Mouse (Mus musculus) limb, embryonic 12.5 days (tissue): Measurements from ENCODE around the gene Pcyox1. TPM values are rescaled to one million over a fixed set of nuclear protein-coding genes. Genes with fewer than 3 reads are reported as not detected.
"Not testable (repeated sequence)": the region's sequence is repeated elsewhere in the genome, so short reads cannot be mapped to it uniquely, and the experiment has no call there.

Experiments used
- ATAC-seq: fragments of 200-750 bp; cut with Nextera tagmentation; 2 replicates; pipeline ENCODE4 v1.8.0; 2017; ENCODE audit warnings: low read depth, moderate TSS enrichment; ENCODE audit not compliant: insufficient number of reproducible peaks, insufficient read depth, low FRiP score, low TSS enrichment
- H3K27ac ChIP-seq: fragments of 300-500 bp; sonication (generic); 2 replicates; pipeline ENCODE4 v1.5.1; 2016; ENCODE audit warnings: mild to moderate bottlenecking, moderate library complexity
- H3K27me3 ChIP-seq: fragments of 300-500 bp; sonication (generic); 2 replicates; pipeline ENCODE4 v1.6.1; 2016; ENCODE audit warnings: mild to moderate bottlenecking, moderate library complexity
- H3K36me3 ChIP-seq: fragments of 300-500 bp; sonication (generic); 2 replicates; pipeline ENCODE4 v1.6.1; 2016; ENCODE audit warnings: mild to moderate bottlenecking, moderate library complexity
- H3K4me1 ChIP-seq: fragments of 300-500 bp; sonication (generic); replicated peaks from 2 replicates; pipeline ENCODE4 v1.6.1; 2016
- H3K4me2 ChIP-seq: fragments of 300-500 bp; sonication (generic); 2 replicates; pipeline ENCODE4 v1.6.1; 2016; ENCODE audit warnings: mild to moderate bottlenecking, moderate library complexity
- H3K4me3 ChIP-seq: fragments of 300-500 bp; sonication (generic); replicated peaks from 2 replicates; pipeline ENCODE4 v1.5.1; 2016; ENCODE audit warnings: mild to moderate bottlenecking
- H3K9ac ChIP-seq: fragments of 300-500 bp; sonication (generic); replicated peaks from 2 replicates; pipeline ENCODE4 v1.6.1; 2016; ENCODE audit warnings: mild to moderate bottlenecking, moderate library complexity
- H3K9me3 ChIP-seq: fragments of 300-500 bp; sonication (generic); 2 replicates; pipeline ENCODE4 v1.6.1; 2016; ENCODE audit warnings: mild to moderate bottlenecking, moderate library complexity
- WGBS: fragments of 180-500 bp; shearing (Covaris S2); methylation state at CpG from one replicate; pipeline ENCODE4 v1.1.7; 2016; 5-methylcytosine and 5-hydroxymethylcytosine counted together
- polyA plus RNA-seq: library from polyadenylated mRNA; unstranded; fragments of >200 nt; fragmentation: Nextera tagmentation; extraction: Ambion mirVana; gene quantifications from 2 replicates; pipeline ENCODE4 v1.2.1, GENCODE M21; 2016

The Pcyox1 gene
- polyA plus RNA-seq, 1 experiment from 2014 or later: 76.4 TPM

GRCm38 (mm10) chr6:86382551-86382950 is 14.4 kb downstream of the Pcyox1 start:
- H3K27me3 ChIP-seq: no peaks in the 10 kb centered on the region
- H3K9me3 ChIP-seq: no peaks in the 10 kb centered on the region
- 0 out of 2 replicates have a peak, but pooled peaks cover 2% of the 10 kb centered on the region for H3K4me1 ChIP-seq
- H3K9ac ChIP-seq: no peak overlapping the region
- no peak overlapping the region for H3K4me2 ChIP-seq
- no peak overlapping the region for H3K4me3 ChIP-seq
- H3K27ac ChIP-seq: no peak overlapping the region
- H3K36me3 ChIP-seq: peaks cover 51% of the 10 kb centered on the region
- ATAC-seq: no peak

- not testable (repeated sequence) for H3K4me3 ChIP-seq, H3K9me3 ChIP-seq, H3K9ac ChIP-seq, H3K27me3 ChIP-seq, H3K4me1 ChIP-seq, H3K4me2 ChIP-seq, ATAC-seq, H3K27ac ChIP-seq
- H3K36me3 ChIP-seq: peaks cover 54% of the 10 kb centered on the region
- 75% methylated on average over 8 of the region's 8 CpGs for WGBS
These were observed 16.8 kb downstream of the Pcyox1 start for GRCm38 (mm10) chr6:86380112-86380511.

GRCm38 (mm10) chr6:86378341-86378740 is 18.6 kb downstream of the Pcyox1 start:
- Histone ChIP-seq H3K4me3 (no peak overlapping the region), H3K9ac (no peak overlapping the region), H3K27me3 (no peaks in the 10 kb centered on the region), H3K36me3 (peaks cover 57% of the 10 kb centered on the region), H3K9me3 (no peaks in the 10 kb centered on the region), H3K4me1 (0 out of 2 replicates have a peak, but pooled peaks cover 3% of the 10 kb centered on the region), H3K27ac (no peak overlapping the region), H3K4me2 (no peak overlapping the region)
- ATAC-seq: no peak
- 92% methylated on average over 3 of the region's 3 CpGs for WGBS

GRCm38 (mm10) chr6:86373556-86373955 is 23.4 kb downstream of the Pcyox1 start:
- WGBS: 95% methylated on average over 6 of the region's 6 CpGs
- peaks cover 21% of the 10 kb centered on the region for H3K4me1 ChIP-seq
- no peak overlapping the region for H3K9ac ChIP-seq
- H3K9me3 ChIP-seq: no peaks in the 10 kb centered on the region
- H3K27me3 ChIP-seq: no peaks in the 10 kb centered on the region
- no peak overlapping the region for H3K27ac ChIP-seq
- no peak overlapping the region for H3K4me2 ChIP-seq
- peaks cover 49% of the 10 kb centered on the region for H3K36me3 ChIP-seq
- no peak overlapping the region for H3K4me3 ChIP-seq
- ATAC-seq: no peak

- WGBS: 2% methylated on average over 12 of the region's 12 CpGs
- Histone ChIP-seq H3K9me3 (no peaks in the 10 kb centered on the region), H3K4me3 (peak overlapping the region; percentile 72), H3K27ac (peak overlapping the region; percentile 90; the same call in 1 of the 2 replicates), H3K4me2 (peak overlapping the region; percentile 92), H3K9ac (peak overlapping the region; percentile 80), H3K4me1 (peaks cover 21% of the 10 kb centered on the region), H3K27me3 (no peaks in the 10 kb centered on the region), H3K36me3 (peaks cover 46% of the 10 kb centered on the region)
- ATAC-seq: no peak
These were observed 24.9 kb downstream of the Pcyox1 start for GRCm38 (mm10) chr6:86371950-86372516.

GRCm38 (mm10) chr6:86371340-86371911 is 25.5 kb downstream of the Pcyox1 start:
- WGBS: under 1% methylated on average over 50 of the region's 50 CpGs
- peak overlapping the region; percentile 91 for H3K27ac ChIP-seq
- H3K4me3 ChIP-seq: peak overlapping the region; percentile 72
- H3K4me1 ChIP-seq: peaks cover 24% of the 10 kb centered on the region
- H3K4me2 ChIP-seq: peak overlapping the region; percentile 92
- H3K9me3 ChIP-seq: no peaks in the 10 kb centered on the region
- H3K36me3 ChIP-seq: peaks cover 40% of the 10 kb centered on the region
- H3K27me3 ChIP-seq: no peaks in the 10 kb centered on the region
- peak; percentile 93 for ATAC-seq
- peak overlapping the region; percentile 80 for H3K9ac ChIP-seq

- H3K4me2 ChIP-seq: peak within 1 kb of the TSS; percentile 92
- WGBS: 20% methylated on average over 15 of the region's 15 CpGs
- no peaks in the 10 kb centered on the region for H3K27me3 ChIP-seq
- H3K27ac ChIP-seq: peak within 1 kb of the TSS; percentile 91
- peak within 1 kb of the TSS; percentile 72 for H3K4me3 ChIP-seq
- H3K9me3 ChIP-seq: no peaks in the 10 kb centered on the region
- peak within 1 kb of the TSS; percentile 80 for H3K9ac ChIP-seq
- peaks cover 34% of the 10 kb centered on the region for H3K36me3 ChIP-seq
- H3K4me1 ChIP-seq: peaks cover 28% of the 10 kb centered on the region
- peak; percentile 33; the same call in 1 of the 2 replicates for ATAC-seq
These were observed 26.1 kb downstream of the Pcyox1 start, which contains the start of gene Snrpg for GRCm38 (mm10) chr6:86370764-86371339. Gene Snrpg (plus strand): TSS chr6:86371304.

GRCm38 (mm10) chr6:86370093-86370713 is 26.8 kb downstream of the Pcyox1 start:
- H3K27me3 ChIP-seq: no peaks in the 10 kb centered on the region
- H3K4me2 ChIP-seq: peak overlapping the region; percentile 67
- peak overlapping the region; percentile 91 for H3K27ac ChIP-seq
- peak overlapping the region; percentile 80 for H3K9ac ChIP-seq
- peaks cover 28% of the 10 kb centered on the region for H3K4me1 ChIP-seq
- WGBS: 62% methylated on average over 3 of the region's 3 CpGs
- no peak for ATAC-seq
- H3K36me3 ChIP-seq: peaks cover 29% of the 10 kb centered on the region
- H3K9me3 ChIP-seq: no peaks in the 10 kb centered on the region
- peak overlapping the region; percentile 72; the same call in 1 of the 2 replicates for H3K4me3 ChIP-seq

GRCm38 (mm10) chr6:86368479-86368878 is 28.5 kb downstream of the Pcyox1 start:
- Histone ChIP-seq H3K36me3 (peaks cover 24% of the 10 kb centered on the region), H3K9me3 (no peaks in the 10 kb centered on the region), H3K27me3 (no peaks in the 10 kb centered on the region), H3K9ac (no peak overlapping the region), H3K4me3 (no peak overlapping the region), H3K27ac (no peak overlapping the region), H3K4me2 (no peak overlapping the region), H3K4me1 (peaks cover 27% of the 10 kb centered on the region)
- WGBS: 94% methylated on average over 5 of the region's 5 CpGs
- no peak for ATAC-seq

- H3K4me1 ChIP-seq: peaks cover 14% of the 10 kb centered on the region
- H3K9me3 ChIP-seq: no peaks in the 10 kb centered on the region
- H3K27ac ChIP-seq: no peak overlapping the region
- H3K27me3 ChIP-seq: no peaks in the 10 kb centered on the region
- peak overlapping the region; percentile 85 for H3K4me2 ChIP-seq
- H3K9ac ChIP-seq: peak overlapping the region; percentile 76; the same call in 1 of the 2 replicates
- H3K36me3 ChIP-seq: peaks cover 24% of the 10 kb centered on the region
- H3K4me3 ChIP-seq: peak overlapping the region; percentile 69
- WGBS: 91% methylated on average over 2 of the region's 2 CpGs
- ATAC-seq: no peak
These were observed 30.1 kb downstream of the Pcyox1 start for GRCm38 (mm10) chr6:86366853-86367249.

GRCm38 (mm10) chr6:86366125-86366852 is 30.7 kb downstream of the Pcyox1 start:
- H3K27ac ChIP-seq: peak overlapping the region; percentile 59
- H3K4me2 ChIP-seq: peak overlapping the region; percentile 85
- WGBS: 50% methylated on average over 25 of the region's 25 CpGs

More at GRCm38 (mm10) chr6:86366125-86366852, 30.7 kb downstream of the Pcyox1 start:
- H3K36me3 ChIP-seq: peaks cover 24% of the 10 kb centered on the region
- peak overlapping the region; percentile 69 for H3K4me3 ChIP-seq
- no peaks in the 10 kb centered on the region for H3K9me3 ChIP-seq
- no peaks in the 10 kb centered on the region for H3K27me3 ChIP-seq
- H3K4me1 ChIP-seq: peaks cover 14% of the 10 kb centered on the region
- H3K9ac ChIP-seq: peak overlapping the region; percentile 76
- ATAC-seq: no peak
